Mouse (Mus musculus): ENCODE data around the gene Foxn3.

- no peak for TF ChIP-seq EP300 (IDR thresholded peaks at IDR 0.05)
- no peak for TF ChIP-seq CTCF (IDR thresholded peaks at IDR 0.05)
These were observed 92.0 kb downstream of the Foxn3 start for GRCm38 (mm10) chr12:99471431-99471830.
